Mouse (Mus musculus): ENCODE results near the gene Fancd2os. TPM values are rescaled to one million over a fixed set of nuclear protein-coding genes. Genes with fewer than 3 reads are reported as not detected.
A peak's percentile ranks its signal among the peaks of the same experiment; 100 is the strongest.

The Fancd2os gene
- total and polyA plus RNA-seq, 3 experiments: 0.12 to 0.22 TPM; not detected in 1

- H3K36me3 ChIP-seq (ENCODE audit: control insufficient read depth in 1 of 2, insufficient read depth in 2 of 2, low read length in 2 of 2): 0 out of 4 replicates have a peak, but pooled peaks cover 0 to 1% of the 10 kb centered on the region in 2 experiments
Measured at GRCm38 (mm10) chr6:113564557-113564956, 36.0 kb downstream of the Fancd2os start.

GRCm38 (mm10) chr6:113559736-113560135 lies 40.8 kb downstream of the Fancd2os start:
- no peak for TF ChIP-seq ZC3H11A (IDR thresholded peaks at IDR 0.05; ENCODE audit: low read depth, low read length)
- no peak for TF ChIP-seq ZNF384 (IDR thresholded peaks at IDR 0.05; ENCODE audit: low read depth, low read length)
- no peak for TF ChIP-seq ETS1 (IDR thresholded peaks at IDR 0.05; ENCODE audit: low read depth, low read length)
- TF ChIP-seq MYC (IDR thresholded peaks at IDR 0.05; ENCODE audit: low read depth, low read length): no peak
- TF ChIP-seq MAX (IDR thresholded peaks at IDR 0.05; ENCODE audit: low read length): no peak
- no peak for TF ChIP-seq NRF1 (IDR thresholded peaks at IDR 0.05; ENCODE audit: insufficient read depth, low read depth, low read length, poor library complexity, severe bottlenecking)
- no peak for TF ChIP-seq MAFK (IDR thresholded peaks at IDR 0.05; ENCODE audit: borderline replicate concordance, low read depth, low read length)
- peak in 1 of 2 experiments; percentile 32; a peak in 1 of 4 replicates for TF ChIP-seq EP300 (IDR thresholded peaks at IDR 0.05; ENCODE audit: low read depth in 1 of 2, low read length in 2 of 2)
- H3K36me3 ChIP-seq (ENCODE audit: control insufficient read depth in 1 of 2, insufficient read depth in 2 of 2, low read length in 2 of 2): peaks cover 0 to 3% of the 10 kb centered on the region in 2 experiments; a peak in 2 of 4 replicates
- no peak overlapping the region for H3K27ac ChIP-seq (ENCODE audit: control insufficient read depth, low read depth, low read length)
- H3K79me2 ChIP-seq (ENCODE audit: control insufficient read depth, insufficient read depth, low read length, poor library complexity): no peaks in the 10 kb centered on the region
- H3K9me3 ChIP-seq (replicated peaks; ENCODE audit: insufficient read depth, low read length): no peaks in the 10 kb centered on the region
- no peaks in the 10 kb centered on the region for H3K4me1 ChIP-seq (ENCODE audit: control insufficient read depth in 1 of 2, insufficient read depth in 2 of 2, low read length in 2 of 2)
- peak; percentile 11 for DNase-seq (ENCODE audit: low read depth, low spot score)
- no peaks in the 10 kb centered on the region for H3K27me3 ChIP-seq (ENCODE audit: control insufficient read depth in 1 of 2, insufficient read depth in 2 of 2, low read length in 2 of 2)
- H3K9ac ChIP-seq (ENCODE audit: control insufficient read depth, low read depth, low read length, poor library complexity, severe bottlenecking): no peak overlapping the region
- no peak overlapping the region for H3K4me3 ChIP-seq (ENCODE audit: control insufficient read depth in 1 of 2, insufficient read depth in 1 of 2, low read depth in 2 of 2, low read length in 2 of 2)

More at GRCm38 (mm10) chr6:113564557-113564956, 36.0 kb downstream of the Fancd2os start:
- Histone ChIP-seq H3K9me3 (replicated peaks; ENCODE audit: insufficient read depth, low read length) (no peaks in the 10 kb centered on the region), H3K27me3 (ENCODE audit: control insufficient read depth in 1 of 2, insufficient read depth in 2 of 2, low read length in 2 of 2) (no peaks in the 10 kb centered on the region), H3K4me1 (ENCODE audit: control insufficient read depth in 1 of 2, insufficient read depth in 2 of 2, low read length in 2 of 2) (no peaks in the 10 kb centered on the region), H3K4me3 (ENCODE audit: control insufficient read depth in 1 of 2, insufficient read depth in 1 of 2, low read depth in 2 of 2, low read length in 2 of 2) (no peak overlapping the region), H3K79me2 (ENCODE audit: control insufficient read depth, insufficient read depth, low read length, poor library complexity) (no peaks in the 10 kb centered on the region), H3K27ac (ENCODE audit: control insufficient read depth, low read depth, low read length) (no peak overlapping the region), H3K9ac (ENCODE audit: control insufficient read depth, low read depth, low read length, poor library complexity, severe bottlenecking) (no peak overlapping the region)
- TF ChIP-seq POLR2A (IDR thresholded peaks at IDR 0.05; ENCODE audit: control insufficient read depth in 1 of 2, insufficient read depth in 1 of 2, low read depth in 1 of 2, low read length in 2 of 2, poor library complexity in 1 of 2): no peak
- no peak for TF ChIP-seq POLR2AphosphoS5 (IDR thresholded peaks at IDR 0.05; ENCODE audit: borderline replicate concordance, low read depth, low read length)
- no peak for TF ChIP-seq JUND (IDR thresholded peaks at IDR 0.05; ENCODE audit: low read depth, low read length)
- TF ChIP-seq ZC3H11A (IDR thresholded peaks at IDR 0.05; ENCODE audit: low read depth, low read length): no peak
- TF ChIP-seq MXI1 (IDR thresholded peaks at IDR 0.05; ENCODE audit: low read depth, low read length): no peak
- no peak for TF ChIP-seq NELFE (IDR thresholded peaks at IDR 0.05; ENCODE audit: low read depth, low read length)
- no peak for TF ChIP-seq HCFC1 (IDR thresholded peaks at IDR 0.05; ENCODE audit: low read depth, low read length)
- TF ChIP-seq ZKSCAN1 (IDR thresholded peaks at IDR 0.05; ENCODE audit: low read depth, low read length): no peak
- TF ChIP-seq USF1 (IDR thresholded peaks at IDR 0.05; ENCODE audit: low read depth, low read length): no peak
- TF ChIP-seq MYC (IDR thresholded peaks at IDR 0.05; ENCODE audit: low read depth, low read length): no peak
- no peak for TF ChIP-seq KAT2A (conservative IDR thresholded peaks at IDR 0.05; ENCODE audit: low read depth, low read length)
- no peak for TF ChIP-seq USF2 (IDR thresholded peaks at IDR 0.05; ENCODE audit: borderline replicate concordance in 1 of 2, insufficient read depth in 1 of 2, low read depth in 1 of 2, low read length in 2 of 2)
- no peak for TF ChIP-seq ELF1 (IDR thresholded peaks at IDR 0.05; ENCODE audit: low read depth, low read length)
- no peak for TF ChIP-seq RAD21 (IDR thresholded peaks at IDR 0.05; ENCODE audit: low read depth, low read length)
- DNase-seq (ENCODE audit: low read depth, low spot score): no peak

Other genes starting within 250 kb of the Fancd2os start
- gene Tada3, start 222.8 kb downstream of the Fancd2os start, total RNA-seq (2012; rRNA removed): 25.0 and 26.1 TPM in 2 replicates
- gene Tada3, start 222.8 kb downstream of the Fancd2os start, polyA plus RNA-seq (2012; ENCODE audit: insufficient read depth in 1 of 2, insufficient read length in 2 of 2, low read depth in 1 of 2, low replicate concordance in 2 of 2, missing spikeins in 1 of 2): 10 to 100 TPM in 1 of 2 experiments, not detected in 1; 62.2 TPM
- 217 and 231 TPM in 2 replicates for gene Arpc4, start 222.6 kb downstream of the Fancd2os start, total RNA-seq (2012; rRNA removed)
- gene Arpc4, start 222.6 kb downstream of the Fancd2os start, polyA plus RNA-seq (2012; ENCODE audit: insufficient read depth in 1 of 2, insufficient read length in 2 of 2, low read depth in 1 of 2, low replicate concordance in 2 of 2, missing spikeins in 1 of 2): 100 to 1,000 TPM in 1 of 2 experiments, not detected in 1; 375 TPM
- gene Ttll3, start 211.5 kb downstream of the Fancd2os start, total RNA-seq (2012; rRNA removed): 4.1 and 5.7 TPM in 2 replicates
- 10 to 100 TPM in 1 of 2 experiments, not detected in 1; 11.2 TPM for gene Ttll3, start 211.5 kb downstream of the Fancd2os start, polyA plus RNA-seq (2012; ENCODE audit: insufficient read depth in 1 of 2, insufficient read length in 2 of 2, low read depth in 1 of 2, low replicate concordance in 2 of 2, missing spikeins in 1 of 2)
- 24.8 and 29.4 TPM in 2 replicates for gene Rpusd3, start 181.4 kb downstream of the Fancd2os start, total RNA-seq (2012; rRNA removed)
- 10 to 100 TPM in 1 of 2 experiments, not detected in 1; 34.1 TPM for gene Rpusd3, start 181.4 kb downstream of the Fancd2os start, polyA plus RNA-seq (2012; ENCODE audit: insufficient read depth in 1 of 2, insufficient read length in 2 of 2, low read depth in 1 of 2, low replicate concordance in 2 of 2, missing spikeins in 1 of 2)
- gene Cidec, start 165.0 kb downstream of the Fancd2os start, total RNA-seq (2012; rRNA removed): not detected in 2 replicates
- gene Cidec, start 165.0 kb downstream of the Fancd2os start, polyA plus RNA-seq (2012; ENCODE audit: insufficient read depth in 1 of 2, insufficient read length in 2 of 2, low read depth in 1 of 2, low replicate concordance in 2 of 2, missing spikeins in 1 of 2): not detected
- gene Jagn1, start 158.1 kb downstream of the Fancd2os start, total RNA-seq (2012; rRNA removed): 82.8 and 95.6 TPM in 2 replicates
- 10 to 100 TPM in 1 of 2 experiments, not detected in 1; 80.6 TPM for gene Jagn1, start 158.1 kb downstream of the Fancd2os start, polyA plus RNA-seq (2012; ENCODE audit: insufficient read depth in 1 of 2, insufficient read length in 2 of 2, low read depth in 1 of 2, low replicate concordance in 2 of 2, missing spikeins in 1 of 2)
- 0.13 TPM in 1 of 2 replicates, not detected in the other for gene Il17re, start 142.2 kb downstream of the Fancd2os start, total RNA-seq (2012; rRNA removed)
- gene Il17re, start 142.2 kb downstream of the Fancd2os start, polyA plus RNA-seq (2012; ENCODE audit: insufficient read depth in 1 of 2, insufficient read length in 2 of 2, low read depth in 1 of 2, low replicate concordance in 2 of 2, missing spikeins in 1 of 2): not detected
- gene Il17rc, start 129.3 kb downstream of the Fancd2os start, total RNA-seq (2012; rRNA removed): 0.52 and 1.2 TPM in 2 replicates
- gene Il17rc, start 129.3 kb downstream of the Fancd2os start, polyA plus RNA-seq (2012; ENCODE audit: insufficient read depth in 1 of 2, insufficient read length in 2 of 2, low read depth in 1 of 2, low replicate concordance in 2 of 2, missing spikeins in 1 of 2): 1 to 10 TPM in 1 of 2 experiments, not detected in 1; 1.8 TPM
- 4.1 and 5.9 TPM in 2 replicates for gene Creld1, start 117.4 kb downstream of the Fancd2os start, total RNA-seq (2012; rRNA removed)
- 10 to 100 TPM in 1 of 2 experiments, not detected in 1; 26.7 TPM for gene Creld1, start 117.4 kb downstream of the Fancd2os start, polyA plus RNA-seq (2012; ENCODE audit: insufficient read depth in 1 of 2, insufficient read length in 2 of 2, low read depth in 1 of 2, low replicate concordance in 2 of 2, missing spikeins in 1 of 2)
- 0.08 TPM in 1 of 2 replicates, not detected in the other for gene Prrt3, start 98.8 kb downstream of the Fancd2os start, total RNA-seq (2012; rRNA removed)
- under 1 TPM in 1 of 2 experiments, not detected in 1; 0.10 TPM for gene Prrt3, start 98.8 kb downstream of the Fancd2os start, polyA plus RNA-seq (2012; ENCODE audit: insufficient read depth in 1 of 2, insufficient read length in 2 of 2, low read depth in 1 of 2, low replicate concordance in 2 of 2, missing spikeins in 1 of 2)
- 56.7 and 73.1 TPM in 2 replicates for gene Emc3, start 69.1 kb downstream of the Fancd2os start, total RNA-seq (2012; rRNA removed)
- gene Emc3, start 69.1 kb downstream of the Fancd2os start, polyA plus RNA-seq (2012; ENCODE audit: insufficient read depth in 1 of 2, insufficient read length in 2 of 2, low read depth in 1 of 2, low replicate concordance in 2 of 2, missing spikeins in 1 of 2): 100 to 1,000 TPM in 1 of 2 experiments, 10 to 100 TPM in 1; 62.3 to 172 TPM
- 14.0 and 14.1 TPM in 2 replicates for gene Fancd2, start 69.0 kb downstream of the Fancd2os start, total RNA-seq (2012; rRNA removed)
- gene Fancd2, start 69.0 kb downstream of the Fancd2os start, polyA plus RNA-seq (2012; ENCODE audit: insufficient read depth in 1 of 2, insufficient read length in 2 of 2, low read depth in 1 of 2, low replicate concordance in 2 of 2, missing spikeins in 1 of 2): 10 to 100 TPM; 18.5 to 35.0 TPM
- 134 and 147 TPM in 2 replicates for gene Brk1, start 4.1 kb upstream of the Fancd2os start, total RNA-seq (2012; rRNA removed)
- 100 to 1,000 TPM in 1 of 2 experiments, not detected in 1; 161 TPM for gene Brk1, start 4.1 kb upstream of the Fancd2os start, polyA plus RNA-seq (2012; ENCODE audit: insufficient read depth in 1 of 2, insufficient read length in 2 of 2, low read depth in 1 of 2, low replicate concordance in 2 of 2, missing spikeins in 1 of 2)
- 11.4 and 12.5 TPM in 2 replicates for gene Vhl, start 23.2 kb upstream of the Fancd2os start, total RNA-seq (2012; rRNA removed)
- gene Vhl, start 23.2 kb upstream of the Fancd2os start, polyA plus RNA-seq (2012; ENCODE audit: insufficient read depth in 1 of 2, insufficient read length in 2 of 2, low read depth in 1 of 2, low replicate concordance in 2 of 2, missing spikeins in 1 of 2): 10 to 100 TPM in 1 of 2 experiments, not detected in 1; 12.0 TPM
- gene Irak2, start 37.8 kb upstream of the Fancd2os start, total RNA-seq (2012; rRNA removed): 5.2 TPM in 2 replicates
- gene Irak2, start 37.8 kb upstream of the Fancd2os start, polyA plus RNA-seq (2012; ENCODE audit: insufficient read depth in 1 of 2, insufficient read length in 2 of 2, low read depth in 1 of 2, low replicate concordance in 2 of 2, missing spikeins in 1 of 2): 1 to 10 TPM in 1 of 2 experiments, not detected in 1; 6.8 TPM
- 111 and 136 TPM in 2 replicates for gene Tatdn2, start 96.3 kb upstream of the Fancd2os start, total RNA-seq (2012; rRNA removed)
- gene Tatdn2, start 96.3 kb upstream of the Fancd2os start, polyA plus RNA-seq (2012; ENCODE audit: insufficient read depth in 1 of 2, insufficient read length in 2 of 2, low read depth in 1 of 2, low replicate concordance in 2 of 2, missing spikeins in 1 of 2): 100 to 1,000 TPM; 102 to 121 TPM
- 0.26 and 0.81 TPM in 2 replicates for gene Ghrl, start 119.2 kb upstream of the Fancd2os start, total RNA-seq (2012; rRNA removed)
- 1 to 10 TPM in 1 of 2 experiments, not detected in 1; 2.8 TPM for gene Ghrl, start 119.2 kb upstream of the Fancd2os start, polyA plus RNA-seq (2012; ENCODE audit: insufficient read depth in 1 of 2, insufficient read length in 2 of 2, low read depth in 1 of 2, low replicate concordance in 2 of 2, missing spikeins in 1 of 2)
- gene Sec13, start 140.0 kb upstream of the Fancd2os start, total RNA-seq (2012; rRNA removed): 269 and 277 TPM in 2 replicates
- 100 to 1,000 TPM; 182 to 209 TPM for gene Sec13, start 140.0 kb upstream of the Fancd2os start, polyA plus RNA-seq (2012; ENCODE audit: insufficient read depth in 1 of 2, insufficient read length in 2 of 2, low read depth in 1 of 2, low replicate concordance in 2 of 2, missing spikeins in 1 of 2)

Data from MEL (cell line).